Mouse (Mus musculus): ENCODE measurements at regions not wholly inside any gene's neighbourhood (a gene's known extent, or its start where the extent isn't known, plus 50 kb on each side); places are given as distances from the start of the nearest gene placed in this dataset.

DNA sequence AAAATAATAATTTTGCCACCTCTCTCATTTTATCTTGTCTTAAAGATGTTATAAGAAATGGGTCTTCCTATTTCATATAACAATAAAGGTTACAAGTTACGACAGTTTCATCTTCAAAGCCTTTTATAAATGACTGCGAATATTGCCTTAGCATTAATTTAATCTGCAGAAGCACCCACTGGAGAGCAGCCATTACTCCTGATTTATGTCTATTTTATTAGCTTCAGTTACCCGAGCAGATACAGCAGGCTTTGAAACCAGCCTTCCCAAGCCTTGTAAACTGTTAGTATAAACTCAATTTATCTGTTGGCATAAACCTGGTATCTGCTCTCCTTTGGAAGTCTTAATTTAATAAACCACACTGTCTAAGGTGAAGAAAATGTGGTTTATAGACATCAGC, 2851.6 kb upstream of the Gm6569 start:
- Histone ChIP-seq H3K36me3 (ENCODE audit: control insufficient read depth, insufficient read depth, low read length) (no peaks in the 10 kb centered on the region), H3K9me3 (ENCODE audit: control insufficient read depth, low read length) (no peaks in the 10 kb centered on the region), H3K4me3 (ENCODE audit: low read length) (no peak overlapping the region), H3K27me3 (replicated peaks; ENCODE audit: control insufficient read depth, insufficient read depth, low read length) (no peaks in the 10 kb centered on the region), H3K4me2 (ENCODE audit: low read length) (no peak overlapping the region), H3K27ac (ENCODE audit: low read depth, low read length) (no peak overlapping the region), H3K4me1 (ENCODE audit: control insufficient read depth, insufficient read depth, low read depth, low read length) (no peaks in the 10 kb centered on the region), H3K9ac (ENCODE audit: low read depth, low read length) (no peak overlapping the region)
- 62% methylated on average over 3 of the region's 3 CpGs for WGBS
- no peak for ATAC-seq

GRCm38 (mm10) chr15:70987973-70988570, 2846.3 kb upstream of the Gm6569 start:
- Histone ChIP-seq H3K4me3 (ENCODE audit: low read length) (no peak overlapping the region), H3K9me3 (ENCODE audit: control insufficient read depth, low read length) (no peaks in the 10 kb centered on the region), H3K4me1 (ENCODE audit: control insufficient read depth, insufficient read depth, low read depth, low read length) (no peaks in the 10 kb centered on the region), H3K27ac (ENCODE audit: low read depth, low read length) (no peak overlapping the region), H3K4me2 (ENCODE audit: low read length) (no peak overlapping the region), H3K36me3 (ENCODE audit: control insufficient read depth, insufficient read depth, low read length) (no peaks in the 10 kb centered on the region), H3K27me3 (replicated peaks; ENCODE audit: control insufficient read depth, insufficient read depth, low read length) (no peaks in the 10 kb centered on the region), H3K9ac (ENCODE audit: low read depth, low read length) (no peak overlapping the region)
- ATAC-seq: no peak
- WGBS: 61% methylated on average over 4 of the region's 4 CpGs

- no peaks in the 10 kb centered on the region for H3K36me3 ChIP-seq (ENCODE audit: control insufficient read depth, insufficient read depth, low read length)
- H3K9me3 ChIP-seq (ENCODE audit: control insufficient read depth, low read length): no peaks in the 10 kb centered on the region
- no peak overlapping the region for H3K27ac ChIP-seq (ENCODE audit: low read depth, low read length)
- H3K27me3 ChIP-seq (replicated peaks; ENCODE audit: control insufficient read depth, insufficient read depth, low read length): no peaks in the 10 kb centered on the region
- no peak overlapping the region for H3K9ac ChIP-seq (ENCODE audit: low read depth, low read length)
- ATAC-seq: no peak
- no peak overlapping the region for H3K4me3 ChIP-seq (ENCODE audit: low read length)
- no peaks in the 10 kb centered on the region for H3K4me1 ChIP-seq (ENCODE audit: control insufficient read depth, insufficient read depth, low read depth, low read length)
- no peak overlapping the region for H3K4me2 ChIP-seq (ENCODE audit: low read length)
- 67% methylated on average over 4 of the region's 4 CpGs for WGBS
Measured at GRCm38 (mm10) chr15:70993397-70993796, 2841.0 kb upstream of the Gm6569 start.

- WGBS: 35% methylated on average over 2 of the region's 2 CpGs
- no peak for ATAC-seq
- H3K27ac ChIP-seq (ENCODE audit: low read depth, low read length): no peak overlapping the region
Measured at GRCm38 (mm10) chr15:71010362-71010761, 2824.0 kb upstream of the Gm6569 start.

GRCm38 (mm10) chr15:71010773-71011172, 2823.6 kb upstream of the Gm6569 start:
- no peak for ATAC-seq
- 25% methylated on average over 5 of the region's 5 CpGs for WGBS
- Histone ChIP-seq H3K27me3 (replicated peaks; ENCODE audit: control insufficient read depth, insufficient read depth, low read length) (no peaks in the 10 kb centered on the region), H3K4me1 (ENCODE audit: control insufficient read depth, insufficient read depth, low read depth, low read length) (no peaks in the 10 kb centered on the region), H3K36me3 (ENCODE audit: control insufficient read depth, insufficient read depth, low read length) (no peaks in the 10 kb centered on the region), H3K27ac (ENCODE audit: low read depth, low read length) (no peak overlapping the region), H3K9me3 (ENCODE audit: control insufficient read depth, low read length) (no peaks in the 10 kb centered on the region), H3K4me2 (ENCODE audit: low read length) (no peak overlapping the region), H3K4me3 (ENCODE audit: low read length) (no peak overlapping the region), H3K9ac (ENCODE audit: low read depth, low read length) (no peak overlapping the region)

More at GRCm38 (mm10) chr15:71010362-71010761, 2824.0 kb upstream of the Gm6569 start:
- H3K4me3 ChIP-seq (ENCODE audit: low read length): no peak overlapping the region
- H3K9me3 ChIP-seq (ENCODE audit: control insufficient read depth, low read length): no peaks in the 10 kb centered on the region
- H3K9ac ChIP-seq (ENCODE audit: low read depth, low read length): no peak overlapping the region
- no peaks in the 10 kb centered on the region for H3K4me1 ChIP-seq (ENCODE audit: control insufficient read depth, insufficient read depth, low read depth, low read length)
- no peak overlapping the region for H3K4me2 ChIP-seq (ENCODE audit: low read length)
- no peaks in the 10 kb centered on the region for H3K27me3 ChIP-seq (replicated peaks; ENCODE audit: control insufficient read depth, insufficient read depth, low read length)
- H3K36me3 ChIP-seq (ENCODE audit: control insufficient read depth, insufficient read depth, low read length): no peaks in the 10 kb centered on the region

DNA sequence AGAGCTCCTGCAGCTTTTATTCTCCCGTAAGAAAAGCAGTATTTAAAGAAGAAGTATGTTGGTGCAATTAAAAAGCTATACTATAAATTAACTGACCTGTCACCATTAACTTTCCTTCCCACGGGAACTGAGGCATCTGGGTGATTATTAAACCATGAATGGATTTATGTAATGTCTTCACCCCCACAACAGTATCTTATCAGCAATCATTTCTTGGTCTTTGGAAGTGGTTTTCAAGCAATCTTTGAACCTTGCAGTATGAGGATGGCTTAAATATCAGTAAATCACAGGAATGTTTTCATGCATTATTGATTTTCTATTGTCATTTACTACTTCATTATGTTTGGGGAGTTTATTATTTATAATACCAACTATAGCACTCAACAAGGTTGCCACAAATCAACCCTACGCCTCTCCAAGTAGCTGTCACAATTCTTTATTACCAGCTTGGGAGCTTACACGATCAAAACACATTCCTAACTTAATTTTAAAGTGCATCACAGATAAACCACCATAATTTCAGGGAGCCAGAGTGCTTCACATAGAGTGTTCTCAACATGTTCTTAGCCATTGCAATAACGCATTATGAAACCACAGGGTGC, 2780.0 kb upstream of the Gm6569 start:
- Histone ChIP-seq H3K4me3 (ENCODE audit: low read length) (no peak overlapping the region), H3K9me3 (ENCODE audit: control insufficient read depth, low read length) (no peaks in the 10 kb centered on the region), H3K4me2 (ENCODE audit: low read length) (no peak overlapping the region), H3K27me3 (replicated peaks; ENCODE audit: control insufficient read depth, insufficient read depth, low read length) (no peaks in the 10 kb centered on the region), H3K4me1 (ENCODE audit: control insufficient read depth, insufficient read depth, low read depth, low read length) (no peaks in the 10 kb centered on the region), H3K9ac (ENCODE audit: low read depth, low read length) (no peak overlapping the region), H3K36me3 (ENCODE audit: control insufficient read depth, insufficient read depth, low read length) (no peaks in the 10 kb centered on the region), H3K27ac (ENCODE audit: low read depth, low read length) (no peak overlapping the region)
- ATAC-seq: no peak
- WGBS: 70% methylated on average over 5 of the region's 5 CpGs

GRCm38 (mm10) chr15:71086367-71086997, 2747.9 kb upstream of the Gm6569 start:
- H3K4me2 ChIP-seq (ENCODE audit: low read length): no peak overlapping the region
- no peak overlapping the region for H3K27ac ChIP-seq (ENCODE audit: low read depth, low read length)
- H3K9ac ChIP-seq (ENCODE audit: low read depth, low read length): no peak overlapping the region
- H3K4me1 ChIP-seq (ENCODE audit: control insufficient read depth, insufficient read depth, low read depth, low read length): no peaks in the 10 kb centered on the region
- H3K36me3 ChIP-seq (ENCODE audit: control insufficient read depth, insufficient read depth, low read length): no peaks in the 10 kb centered on the region
- H3K27me3 ChIP-seq (replicated peaks; ENCODE audit: control insufficient read depth, insufficient read depth, low read length): no peaks in the 10 kb centered on the region
- H3K9me3 ChIP-seq (ENCODE audit: control insufficient read depth, low read length): no peaks in the 10 kb centered on the region
- H3K4me3 ChIP-seq (ENCODE audit: low read length): no peak overlapping the region
- 89% methylated on average over 1 of the region's 1 CpGs for WGBS
- no peak for ATAC-seq

DNA sequence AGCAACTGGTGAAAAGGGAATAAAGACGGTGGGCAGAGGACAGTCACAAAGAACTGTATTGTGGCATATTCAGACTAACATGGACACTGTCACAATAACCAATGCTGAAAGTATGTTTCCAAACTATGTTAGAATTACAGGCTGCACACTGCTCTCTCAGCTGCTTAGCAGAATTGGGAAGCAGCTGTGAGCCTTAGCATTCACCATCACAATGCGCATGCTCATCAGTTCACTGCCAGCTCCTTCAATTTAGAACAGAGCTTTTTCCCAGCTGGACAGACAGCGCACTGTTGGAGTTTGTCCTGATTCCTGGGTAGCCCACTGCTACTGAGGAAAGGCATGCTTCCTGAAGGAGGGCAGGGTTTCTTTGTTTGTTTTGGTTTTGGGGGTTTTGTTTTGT, 2735.2 kb upstream of the Gm6569 start:
- no peak overlapping the region for H3K4me2 ChIP-seq (ENCODE audit: low read length)
- H3K9me3 ChIP-seq (ENCODE audit: control insufficient read depth, low read length): no peaks in the 10 kb centered on the region
- H3K9ac ChIP-seq (ENCODE audit: low read depth, low read length): no peak overlapping the region
- ATAC-seq: no peak
- H3K4me3 ChIP-seq (ENCODE audit: low read length): no peak overlapping the region
- H3K4me1 ChIP-seq (ENCODE audit: control insufficient read depth, insufficient read depth, low read depth, low read length): no peaks in the 10 kb centered on the region
- WGBS: 46% methylated on average over 3 of the region's 3 CpGs
- no peak overlapping the region for H3K27ac ChIP-seq (ENCODE audit: low read depth, low read length)
- no peaks in the 10 kb centered on the region for H3K27me3 ChIP-seq (replicated peaks; ENCODE audit: control insufficient read depth, insufficient read depth, low read length)
- no peaks in the 10 kb centered on the region for H3K36me3 ChIP-seq (ENCODE audit: control insufficient read depth, insufficient read depth, low read length)

- Histone ChIP-seq H3K9me3 (ENCODE audit: control insufficient read depth, low read length) (no peaks in the 10 kb centered on the region), H3K36me3 (ENCODE audit: control insufficient read depth, insufficient read depth, low read length) (no peaks in the 10 kb centered on the region), H3K27me3 (replicated peaks; ENCODE audit: control insufficient read depth, insufficient read depth, low read length) (no peaks in the 10 kb centered on the region), H3K4me1 (ENCODE audit: control insufficient read depth, insufficient read depth, low read depth, low read length) (no peaks in the 10 kb centered on the region), H3K9ac (ENCODE audit: low read depth, low read length) (no peak overlapping the region), H3K4me3 (ENCODE audit: low read length) (no peak overlapping the region), H3K27ac (ENCODE audit: low read depth, low read length) (no peak overlapping the region), H3K4me2 (ENCODE audit: low read length) (no peak overlapping the region)
- no peak for ATAC-seq
Measured at GRCm38 (mm10) chr15:71129802-71130201, 2704.6 kb upstream of the Gm6569 start.
